ENCODE assay signal across 10 mouse cellular contexts in the genomic region with DNA sequence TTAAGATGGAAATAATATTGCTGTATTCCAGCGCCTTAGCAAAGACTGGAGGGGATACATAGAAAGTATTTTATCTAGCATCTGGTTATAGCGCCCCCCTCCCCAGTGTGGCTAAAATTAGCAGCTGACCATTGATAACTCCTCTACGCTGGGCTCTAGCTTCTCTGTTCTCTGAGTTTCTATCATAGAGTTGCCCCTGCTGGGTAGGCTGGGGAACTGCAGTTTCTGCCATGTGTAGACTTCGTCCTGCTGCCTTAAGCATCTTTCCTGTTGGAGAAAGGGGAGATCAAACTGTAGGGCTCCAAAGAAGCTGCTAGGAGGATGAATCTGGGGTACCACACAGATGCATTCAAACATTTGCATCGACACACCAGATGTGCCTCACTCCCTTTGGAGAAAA.
DNase-seq lines count a peak whose midpoint lies in the region; ATAC-seq and TF ChIP-seq lines count a peak whose summit lies in the region.
"Had no signal": no experiment of that assay in that cellular context is flagged by ENCODE, and none has a peak within 500 bp of the region (broad histone marks: within the 10 kb centered on the region; RNA-seq: fewer than 3 reads in every experiment).

No protein-coding gene starts in this region.

- no peak overlapping the region for H3K4me3 ChIP-seq in liver, postnatal 0 days (ENCODE audit: low read depth, low read length)
- H3K4me3 ChIP-seq in liver, embryonic 12.5 days = no peak overlapping the region
- H3K4me3 ChIP-seq: erythroblast, embryonic 14.5 days; heart, embryonic 12.5 days had no signal

- no peaks in the 10 kb centered on the region for H3K9me3 ChIP-seq in liver, postnatal 0 days (ENCODE audit: low read length)
- no peaks in the 10 kb centered on the region for H3K9me3 ChIP-seq in liver, embryonic 12.5 days (replicated peaks)
- H3K9me3 ChIP-seq: heart, embryonic 12.5 days had no signal

- H3K27ac ChIP-seq in liver, postnatal 0 days (ENCODE audit: low read depth) = no peak overlapping the region
- no peak overlapping the region for H3K27ac ChIP-seq in liver, embryonic 12.5 days

- no peak for ATAC-seq in liver, postnatal 0 days
- no peak for ATAC-seq in liver, embryonic 12.5 days
- 0 out of 2 replicates have a peak, but pooled peaks have one; percentile 29 for ATAC-seq in megakaryocyte progenitor cell, adult 5-6 weeks (replicated peaks; ENCODE audit: poor library complexity)

- no peak for TF ChIP-seq EP300 in liver, postnatal 0 days (IDR thresholded peaks at IDR 0.05; ENCODE audit: low read depth)

- DNase-seq in heart, adult 11 months = peak; percentile 37
- no peak for DNase-seq in heart, postnatal 25 days (ENCODE audit: low spot score)
- no peak for DNase-seq in liver, postnatal 0 days
- peak; percentile 27 for DNase-seq in NIH3T3 (ENCODE audit: low read depth)
- no peak for DNase-seq in right cerebral cortex, adult 2 months (ENCODE audit: low spot score in 2 of 2)
- no peak for DNase-seq in kidney, adult 8-10 months

- no peak overlapping the region for H3K9ac ChIP-seq in liver, postnatal 0 days (replicated peaks)
- no peak overlapping the region for H3K9ac ChIP-seq in liver, embryonic 12.5 days
- H3K9ac ChIP-seq: heart, embryonic 12.5 days had no signal

- H3K4me1 ChIP-seq in liver, postnatal 0 days (ENCODE audit: insufficient read depth) = no peaks in the 10 kb centered on the region
- no peaks in the 10 kb centered on the region for H3K4me1 ChIP-seq in liver, embryonic 12.5 days
- H3K4me1 ChIP-seq: heart, embryonic 12.5 days had no signal

- WGBS in liver, postnatal 0 days (ENCODE audit: insufficient replicate concordance) = 41% methylated on average over 5 of the region's 5 CpGs
- 27% methylated on average over 5 of the region's 5 CpGs for WGBS in liver, embryonic 12.5 days (ENCODE audit: insufficient replicate concordance)

- peak; percentile 34; the same call in 1 of the 2 replicates for TF ChIP-seq CTCF in liver, postnatal 0 days (IDR thresholded peaks at IDR 0.05; ENCODE audit: low read depth)

- no peaks in the 10 kb centered on the region for H3K27me3 ChIP-seq in liver, postnatal 0 days (ENCODE audit: insufficient read depth, low read length)
- H3K27me3 ChIP-seq in liver, embryonic 12.5 days (replicated peaks) = no peaks in the 10 kb centered on the region

- intact Hi-C loops in heart, postnatal 25 days (cut with DNase I) = no loop called here

- H3K4me2 ChIP-seq in liver, postnatal 0 days (ENCODE audit: low read depth, low read length) = no peak overlapping the region
- no peak overlapping the region for H3K4me2 ChIP-seq in liver, embryonic 12.5 days
- H3K4me2 ChIP-seq: heart, embryonic 12.5 days had no signal

- no peaks in the 10 kb centered on the region for H3K36me3 ChIP-seq in liver, postnatal 0 days (replicated peaks; ENCODE audit: insufficient read depth, low read length)
- no peaks in the 10 kb centered on the region for H3K36me3 ChIP-seq in liver, embryonic 12.5 days
- H3K36me3 ChIP-seq: heart, embryonic 12.5 days had no signal

Comparison
In these comparisons a context has a peak if more than half of its experiments do, and no peak if none do; other contexts are left out.
1. DNase-seq: peak in heart, adult 11 months (single experiment) and NIH3T3 (single experiment); none in heart, postnatal 25 days (single experiment), liver, postnatal 0 days (single experiment), right cerebral cortex, adult 2 months (0 of 2) and kidney, adult 8-10 months (0 of 2).